Mouse (Mus musculus) olfactory bulb, adult 2 months (tissue): ENCODE data around the gene Nucb1.

Experiments
- CTCF ChIP-seq: fragments of 200-500 bp; IDR thresholded peaks from 2 replicates; pipeline ENCODE4 v1.5.1; 2012; ENCODE audit warnings: low read depth, mild to moderate bottlenecking, low read length, moderate library complexity; ENCODE audit not compliant: insufficient read depth
- POLR2A ChIP-seq: fragments of 200-500 bp; IDR thresholded peaks from 2 replicates; pipeline ENCODE4 v1.6.1; 2012; ENCODE audit warnings: mild to moderate bottlenecking, low read depth, low read length, moderate library complexity; ENCODE audit not compliant: insufficient read depth

- TF ChIP-seq CTCF: no peak
- no peak for TF ChIP-seq POLR2A
Measured at GRCm38 (mm10) chr7:45478774-45479173, 31.4 kb downstream of the Nucb1 start.
